Mouse (Mus musculus): Measurements from ENCODE around the gene Rps29.
"Not testable (repeated sequence)": the region's sequence is repeated elsewhere in the genome, so short reads cannot be mapped to it uniquely, and the experiment has no call there.

The Rps29 gene

DNA sequence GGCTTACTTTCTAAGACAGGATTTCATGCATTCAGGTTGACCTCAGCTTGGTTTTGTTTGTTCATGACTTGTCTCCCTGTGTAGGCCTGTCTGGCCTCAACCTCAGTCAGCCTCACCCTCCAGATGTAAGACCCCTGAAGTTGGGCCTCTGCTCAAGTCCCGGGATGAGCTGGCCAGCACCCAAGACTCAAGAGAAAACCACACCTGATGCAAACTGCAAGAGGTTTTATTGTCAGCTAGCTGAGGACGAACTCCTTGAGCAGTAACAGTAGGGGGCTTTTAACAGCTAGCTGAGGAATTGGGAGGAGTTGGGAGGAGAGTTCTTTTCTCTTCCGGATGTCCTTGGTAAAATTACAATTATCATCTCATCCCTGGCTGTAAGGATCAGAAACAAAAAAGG, 18.5 kb upstream of the Rps29 start:
- DNase-seq = no peak

DNA sequence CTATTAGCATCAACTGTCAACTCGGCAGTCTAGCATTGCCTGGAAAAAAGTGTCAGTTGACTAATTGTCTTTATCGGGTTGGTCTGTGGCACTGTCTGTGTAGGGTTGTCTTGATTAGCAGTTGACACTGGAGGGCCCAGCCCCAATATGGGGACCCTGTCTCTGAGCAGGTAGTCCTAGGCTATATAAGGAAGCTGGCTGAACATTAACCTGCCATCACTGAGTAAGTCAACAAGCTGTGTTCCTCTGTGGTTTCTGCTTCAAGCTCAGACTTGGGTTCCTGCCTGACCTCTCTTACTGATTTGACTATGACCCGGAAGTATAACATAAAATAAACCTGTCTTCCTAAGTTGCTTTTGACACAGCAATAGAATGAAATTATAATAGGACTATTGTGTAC, 17.0 kb upstream of the Rps29 start:
- DNase-seq = no peak

DNA sequence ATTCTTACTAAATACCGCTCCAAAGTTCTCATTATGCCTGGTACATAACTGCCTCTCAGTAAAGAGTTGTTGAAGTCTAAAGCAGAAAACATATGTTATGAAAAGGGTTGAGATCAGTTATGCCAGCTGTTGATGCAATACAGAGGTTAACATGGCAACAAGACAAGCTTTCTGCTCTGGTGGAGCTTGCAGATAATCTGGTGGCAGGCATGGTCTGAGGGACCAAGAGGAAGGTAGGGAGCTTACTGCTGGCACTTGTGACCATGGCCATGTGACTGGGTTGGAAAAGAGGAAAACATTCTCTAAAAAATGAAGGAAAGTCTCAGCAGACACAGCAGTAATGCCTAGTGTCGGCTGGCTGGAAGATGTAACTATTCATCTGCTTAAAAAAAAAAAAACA, 12.3 kb upstream of the Rps29 start:
- DNase-seq = no peak

DNA sequence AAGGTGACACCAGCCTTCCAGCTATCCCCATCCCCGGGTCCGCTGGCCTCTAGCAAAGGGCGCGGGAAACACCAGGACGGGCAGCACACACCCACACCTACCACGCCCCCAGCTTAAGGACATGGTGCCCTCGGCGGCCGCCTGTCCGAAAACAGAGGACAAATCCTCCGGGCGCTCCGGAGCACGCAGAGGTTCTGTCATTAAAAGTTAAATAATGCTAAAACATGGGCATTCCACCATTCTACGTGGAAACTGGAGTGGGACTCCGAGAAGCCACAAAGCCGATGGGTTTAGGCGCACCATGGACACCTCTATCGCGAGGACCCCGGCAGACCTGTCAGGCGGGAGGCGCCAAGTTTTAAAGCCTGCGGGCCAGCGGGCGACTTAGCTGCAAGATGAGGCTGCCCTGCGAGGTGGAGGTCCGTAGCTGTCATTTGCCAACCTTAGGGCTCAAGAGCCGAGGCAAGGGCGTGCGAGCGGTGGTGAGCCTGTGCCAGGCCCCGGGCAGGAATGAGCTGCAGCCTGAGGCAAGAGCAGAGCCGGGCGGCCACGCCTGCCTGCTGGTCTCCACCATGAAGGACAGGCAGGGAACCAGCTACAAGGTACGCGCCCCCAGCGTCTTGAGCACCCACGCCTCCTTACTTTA, 9.6 kb upstream of the Rps29 start, which contains the start of gene Lrr1:
Gene Lrr1, plus strand, starts transcription at position 354 of the 646 bp plus-strand sequence.
- DNase-seq = peak; percentile 89

DNA sequence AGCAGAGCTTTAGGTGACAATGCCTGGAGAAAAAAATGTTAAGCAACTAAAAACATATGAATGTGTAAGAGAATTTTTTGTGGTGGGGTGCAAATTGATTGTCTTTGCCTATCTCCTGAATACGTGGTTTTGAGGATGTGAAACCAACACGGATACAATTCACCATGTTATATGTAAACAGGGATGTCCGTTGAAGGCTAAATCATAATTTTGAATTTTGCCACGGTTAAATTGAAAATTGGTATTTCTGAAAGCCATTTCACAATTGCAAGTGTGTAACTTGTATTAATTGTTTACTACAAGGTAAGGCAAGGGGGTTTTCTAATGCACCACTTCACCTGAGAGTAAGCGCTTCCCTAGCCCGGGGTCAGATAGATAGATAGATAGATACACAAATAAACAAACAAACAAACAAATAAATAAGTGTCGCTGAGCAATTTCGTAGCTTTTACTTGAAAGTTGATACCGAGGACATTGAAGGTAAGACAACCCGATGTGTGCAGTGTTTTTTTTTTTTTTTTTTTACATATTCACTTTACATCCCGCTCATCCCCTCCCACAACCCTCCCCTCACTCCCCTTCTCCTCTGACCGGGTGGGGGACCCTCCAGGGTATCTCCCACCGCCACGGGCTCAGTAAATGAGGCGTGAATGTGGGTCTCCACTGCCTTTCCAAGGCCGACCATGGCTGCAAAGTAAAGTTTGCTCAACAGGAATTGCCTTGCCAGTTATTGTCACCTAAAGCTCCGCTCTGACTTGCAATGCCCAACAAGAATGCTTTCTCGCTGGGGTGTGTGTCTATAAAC, 8.9 kb upstream of the Rps29 start:
- DNase-seq = no peak

DNA sequence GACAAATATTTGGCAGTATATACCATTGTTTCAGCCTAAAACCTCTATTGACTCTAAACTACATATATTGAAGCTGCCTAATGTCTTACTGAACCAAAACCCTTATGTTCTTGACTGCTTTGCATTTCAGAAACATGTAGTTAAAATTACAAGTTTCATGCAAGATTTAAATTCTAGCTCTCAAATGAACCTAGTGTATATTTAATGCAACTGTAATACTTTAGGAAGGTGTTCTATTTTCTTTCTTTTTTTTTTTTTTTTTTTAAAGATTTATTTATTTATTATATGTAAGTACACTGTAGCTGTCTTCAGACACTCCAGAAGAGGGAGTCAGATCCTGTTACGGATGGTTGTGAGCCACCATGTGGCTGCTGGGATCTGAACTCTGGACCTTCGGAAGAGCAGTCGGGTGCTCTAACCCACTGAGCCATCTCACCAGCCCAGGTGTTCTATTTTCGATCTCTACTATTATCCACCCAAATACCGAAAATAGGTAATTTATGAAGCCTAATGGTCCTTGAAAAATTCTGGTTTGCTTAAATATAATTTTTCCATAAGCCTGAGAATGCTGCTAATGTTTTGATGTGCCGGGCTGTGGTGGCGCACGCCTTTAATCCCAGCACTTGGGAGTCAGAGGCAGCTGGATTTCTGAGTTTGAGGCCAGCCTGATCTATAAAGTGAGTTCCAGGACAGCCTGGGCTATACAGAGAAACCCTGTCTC, 8.0 kb upstream of the Rps29 start:
- not testable (repeated sequence) for DNase-seq

DNA sequence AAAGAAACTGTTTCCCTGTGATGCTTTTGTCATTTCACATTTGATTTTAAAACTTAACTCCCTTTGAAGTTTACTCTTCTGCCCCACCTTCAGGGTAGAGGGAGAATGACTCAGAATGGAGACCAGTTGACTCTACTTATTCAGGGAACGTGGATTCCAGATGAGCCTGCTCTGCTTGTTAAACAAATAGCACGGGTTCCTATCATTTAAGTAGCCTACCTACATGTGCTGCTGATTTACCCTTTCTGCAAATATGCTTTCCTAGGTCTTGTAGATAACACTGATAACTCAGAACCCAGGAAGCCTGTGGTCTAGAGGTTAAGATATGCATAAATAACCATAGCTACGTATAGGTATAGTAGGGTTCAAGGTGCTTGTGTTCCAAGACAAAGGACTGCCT, 5.9 kb upstream of the Rps29 start:
- no peak for DNase-seq

DNA sequence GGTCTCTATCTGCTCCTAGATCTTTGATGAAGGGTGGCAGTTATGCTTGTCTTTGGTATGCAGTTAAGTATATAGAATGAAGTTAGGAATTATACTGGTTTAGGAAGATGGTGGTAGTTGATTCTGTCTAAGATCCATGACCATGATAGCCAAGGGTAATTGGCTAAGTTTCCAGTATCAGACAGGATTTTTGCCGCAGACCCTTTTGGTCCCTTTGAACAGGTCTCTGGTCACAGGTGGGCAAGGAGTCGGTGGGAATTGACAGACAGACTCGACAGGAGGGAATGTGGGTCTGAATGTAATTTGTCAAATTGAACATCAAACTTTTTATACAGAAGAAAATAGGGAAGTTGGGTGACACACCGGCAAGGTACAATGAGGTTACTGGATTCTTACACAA, 4.6 kb upstream of the Rps29 start:
- DNase-seq = not testable (repeated sequence)

DNA sequence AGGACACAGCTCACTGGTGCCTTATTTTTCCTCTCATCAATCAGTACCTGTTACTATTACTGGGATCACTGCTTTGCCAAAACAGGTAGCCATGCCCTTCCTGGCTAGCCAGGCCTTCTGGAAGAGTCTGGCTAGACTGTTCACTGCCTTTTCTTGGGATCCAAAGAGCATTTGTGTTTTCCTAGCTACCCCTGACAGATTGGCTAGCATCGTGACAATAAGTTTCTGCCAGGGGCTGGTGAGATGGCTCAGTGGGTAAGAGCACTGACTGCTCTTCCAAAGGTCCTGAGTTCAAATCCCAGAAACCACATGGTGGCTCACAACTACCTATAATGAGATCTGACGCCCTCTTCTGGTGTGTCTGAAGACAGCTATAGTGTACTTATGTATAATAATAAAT, 1.7 kb upstream of the Rps29 start:
- DNase-seq = not testable (repeated sequence)

DNA sequence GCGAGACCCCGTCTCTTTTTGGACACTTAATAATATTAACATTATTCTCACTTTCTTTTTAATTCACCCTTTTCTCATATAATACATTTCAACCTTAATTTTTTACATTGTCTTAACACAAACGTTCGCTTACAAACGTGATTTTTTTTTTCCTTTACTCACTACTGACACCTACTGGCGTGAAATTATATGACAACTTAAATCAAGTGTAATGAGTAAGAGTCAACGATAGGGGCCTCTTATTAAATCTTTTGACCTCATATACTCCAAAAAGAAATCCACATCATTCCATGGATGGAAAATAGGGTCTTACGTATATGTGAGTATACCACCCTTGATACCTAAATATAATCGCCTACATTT, 573 bp upstream of the Rps29 start:
- DNase-seq = no peak

DNA sequence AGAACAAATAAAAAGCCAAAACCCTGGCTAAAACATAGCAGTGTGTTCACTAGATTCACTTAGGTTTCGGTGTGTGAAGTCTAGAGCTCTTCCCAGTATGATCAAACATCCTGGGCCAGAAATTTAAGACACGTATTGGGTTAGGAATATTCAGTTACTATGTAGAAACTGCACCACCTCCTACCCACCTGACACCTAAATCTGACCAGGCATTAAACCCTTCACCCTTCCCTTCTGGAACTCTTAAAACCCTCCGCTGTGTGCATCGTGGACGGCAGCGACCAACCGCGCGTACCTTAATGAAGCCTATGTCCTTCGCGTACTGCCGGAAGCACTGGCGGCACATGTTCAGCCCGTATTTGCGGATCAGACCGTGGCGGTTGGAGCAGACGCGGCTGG, 621 bp downstream of the Rps29 start:
- DNase-seq = no peak

DNA sequence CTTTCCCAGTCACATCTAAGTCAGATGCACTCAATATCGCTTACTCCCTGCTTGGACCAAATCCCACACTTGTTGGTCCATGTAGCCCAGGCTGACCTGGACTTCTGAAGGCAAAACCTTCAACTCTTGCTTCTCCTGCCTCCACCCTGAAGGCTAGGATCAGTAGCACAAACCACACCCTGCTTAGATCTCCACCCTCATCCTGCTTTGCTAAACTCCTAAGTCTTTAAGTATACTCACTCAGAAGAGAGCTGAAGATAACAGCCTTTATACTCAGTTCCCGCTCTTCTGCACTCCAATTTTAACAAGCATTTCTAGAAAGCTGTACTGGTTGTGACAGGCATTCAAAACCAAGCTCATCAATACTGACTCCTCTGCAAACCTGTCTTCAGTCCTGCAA, 1.9 kb downstream of the Rps29 start:
- peak; percentile 47 for DNase-seq

DNA sequence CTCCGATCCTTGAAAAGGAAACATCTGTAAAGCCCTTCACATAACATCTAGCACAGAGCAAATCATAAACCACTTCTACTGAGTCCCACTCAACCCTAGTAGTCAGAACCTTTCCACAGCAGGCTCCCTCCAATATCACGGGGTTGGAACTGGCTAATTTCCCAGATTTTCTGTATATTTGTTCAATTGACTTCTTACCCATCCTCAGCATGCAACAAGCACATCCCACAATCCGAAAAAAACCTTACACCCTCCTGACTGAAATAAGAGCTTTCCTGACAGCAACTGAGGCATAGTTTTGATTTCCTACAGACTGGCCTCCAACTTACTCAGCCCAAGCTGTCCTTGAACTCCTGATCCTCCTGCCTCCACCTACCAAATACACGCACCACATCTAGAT, 2.5 kb downstream of the Rps29 start:
- DNase-seq = no peak

DNA sequence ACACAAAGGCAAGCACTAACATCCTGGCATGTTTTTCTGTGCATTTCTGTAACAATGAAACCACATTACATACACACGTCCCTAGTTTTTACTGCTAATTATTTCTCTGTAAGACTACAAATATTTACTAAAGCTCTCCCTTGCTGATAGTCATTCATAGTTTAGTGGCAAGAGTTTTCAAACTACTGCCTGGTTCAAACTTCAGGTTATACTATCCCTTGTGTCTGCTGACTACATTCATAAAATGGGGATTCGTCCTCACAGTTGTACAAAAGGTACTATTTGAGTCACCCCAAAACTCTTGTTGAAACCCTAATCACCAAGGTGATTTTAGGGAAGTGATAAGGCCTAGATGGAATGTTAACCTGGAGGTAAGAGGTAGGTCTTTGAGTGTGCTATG, 3.1 kb downstream of the Rps29 start:
- DNase-seq = no peak

DNA sequence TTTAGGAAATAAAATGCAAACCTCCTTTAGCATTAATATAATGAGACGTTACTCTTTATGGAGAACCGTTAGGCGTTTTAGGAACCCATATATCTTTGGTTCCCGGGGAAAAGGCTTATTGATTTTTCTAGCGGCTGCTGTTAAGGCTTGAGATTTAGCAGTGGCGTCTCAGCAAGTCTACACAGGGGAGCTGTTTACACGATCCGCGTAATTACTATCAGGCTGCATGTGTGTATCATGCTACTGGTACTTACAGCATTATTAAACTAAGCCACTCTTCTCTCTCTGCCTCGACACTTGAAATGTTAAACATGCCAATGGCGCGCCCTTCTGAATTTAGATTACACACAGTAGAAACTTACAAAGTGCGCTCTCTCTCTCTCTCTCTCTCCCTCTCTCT, 8.9 kb downstream of the Rps29 start:
- DNase-seq = no peak

DNA sequence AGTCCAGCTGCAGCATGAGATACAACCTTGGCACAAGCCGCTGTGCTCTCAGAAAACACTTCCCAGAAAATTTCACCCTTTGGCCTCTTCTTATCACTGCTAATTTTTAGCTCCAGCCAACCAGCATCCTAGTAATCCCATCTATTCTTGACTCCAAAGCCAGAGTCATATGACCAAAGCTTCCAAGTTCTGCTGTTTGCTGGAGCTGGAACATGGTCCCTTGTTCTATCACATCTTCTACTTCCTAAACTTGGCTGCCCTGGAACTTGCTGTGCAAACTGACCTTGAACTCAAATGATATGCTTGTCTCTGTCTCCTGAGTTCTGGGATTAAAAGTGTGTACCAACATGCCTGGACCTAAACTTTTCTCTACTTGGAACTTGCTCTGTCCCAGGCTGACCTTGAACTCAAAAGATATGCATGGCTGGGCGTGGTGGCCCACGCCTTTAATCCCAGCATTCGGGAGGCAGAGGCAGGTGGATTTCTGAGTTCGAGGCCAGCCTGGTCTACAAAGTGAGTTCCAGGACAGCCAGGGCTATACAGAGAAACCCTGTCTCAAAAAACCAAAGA, 11.7 kb downstream of the Rps29 start:
- no peak for DNase-seq

DNA sequence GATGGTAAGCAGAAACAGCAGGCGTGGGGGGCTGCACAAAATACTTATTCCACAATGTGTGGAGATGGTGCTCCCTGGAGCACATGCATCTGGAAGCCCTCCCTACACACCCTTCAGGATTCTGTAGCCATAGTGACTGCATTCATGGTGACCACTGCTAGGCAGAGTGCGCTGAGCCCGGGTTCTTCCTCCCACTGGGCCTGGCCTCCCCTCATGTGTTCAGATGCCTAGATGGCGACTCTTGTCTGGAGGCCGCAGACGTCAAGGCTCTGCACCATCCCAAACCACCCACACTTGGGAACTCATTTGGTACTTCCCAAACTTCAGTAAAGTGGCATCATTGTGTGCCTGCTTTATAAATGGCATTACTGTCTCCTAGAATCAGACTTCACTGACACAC, 15.5 kb downstream of the Rps29 start:
- DNase-seq = no peak

DNA sequence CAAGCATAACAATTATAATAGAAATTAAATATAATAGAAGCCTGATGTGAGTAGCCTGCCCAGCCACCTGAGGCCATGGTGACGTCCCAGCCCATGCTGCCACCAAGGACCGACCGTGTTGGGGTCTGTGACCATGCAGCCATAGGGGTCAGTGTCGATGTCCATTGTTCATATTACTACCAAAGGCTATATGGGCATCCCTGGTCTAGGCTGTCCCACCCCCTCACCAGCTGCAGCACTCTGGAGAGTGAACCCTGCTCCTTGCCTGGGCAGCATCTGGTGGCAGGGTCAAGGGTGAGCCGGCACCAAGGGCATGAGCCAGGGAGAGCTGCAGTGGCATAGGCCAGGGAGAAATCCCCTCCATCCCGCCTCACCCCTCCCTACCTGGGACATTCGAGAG, 19.1 kb downstream of the Rps29 start:
- DNase-seq = no peak

DNA sequence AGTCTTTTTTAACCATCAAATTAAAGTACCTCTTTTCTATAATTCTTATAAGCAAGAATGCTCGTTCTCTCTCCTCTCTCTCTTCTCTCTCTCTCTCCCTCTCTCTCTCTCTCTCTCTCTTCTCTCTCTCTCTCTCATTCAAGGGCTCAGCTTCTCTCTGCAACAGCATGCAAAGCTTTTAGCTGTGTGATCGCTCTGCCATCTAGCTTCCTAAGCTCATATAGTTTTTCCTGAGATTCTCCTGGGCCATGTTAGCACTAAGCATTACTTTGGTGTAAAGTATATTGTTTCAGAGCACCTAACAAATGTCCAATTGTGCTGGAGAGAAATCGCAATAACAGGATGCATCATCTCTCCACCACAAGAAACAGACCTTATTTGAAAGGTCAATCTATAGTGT, 19.8 kb downstream of the Rps29 start:
- no peak for DNase-seq

DNA sequence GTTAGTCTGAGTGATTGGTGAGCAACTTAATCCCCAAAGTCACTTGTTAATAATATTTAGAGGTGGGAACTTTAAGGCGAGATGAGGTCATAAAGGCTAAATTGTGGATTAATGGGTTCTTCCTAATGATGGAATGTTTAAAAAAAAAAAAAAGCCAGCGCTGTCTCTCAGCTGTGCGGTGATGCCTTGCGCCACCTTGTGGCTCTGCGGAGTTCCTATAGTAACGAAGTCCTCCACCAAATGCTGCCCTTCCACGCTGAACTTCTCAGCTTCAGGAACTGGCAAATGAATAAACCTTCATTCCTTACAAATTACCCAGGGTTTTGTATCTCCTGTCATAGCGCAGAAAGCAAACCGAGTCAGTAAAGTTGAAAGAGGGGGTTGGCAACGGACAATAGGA, 27.0 kb downstream of the Rps29 start:
- DNase-seq = peak; percentile 41

DNA sequence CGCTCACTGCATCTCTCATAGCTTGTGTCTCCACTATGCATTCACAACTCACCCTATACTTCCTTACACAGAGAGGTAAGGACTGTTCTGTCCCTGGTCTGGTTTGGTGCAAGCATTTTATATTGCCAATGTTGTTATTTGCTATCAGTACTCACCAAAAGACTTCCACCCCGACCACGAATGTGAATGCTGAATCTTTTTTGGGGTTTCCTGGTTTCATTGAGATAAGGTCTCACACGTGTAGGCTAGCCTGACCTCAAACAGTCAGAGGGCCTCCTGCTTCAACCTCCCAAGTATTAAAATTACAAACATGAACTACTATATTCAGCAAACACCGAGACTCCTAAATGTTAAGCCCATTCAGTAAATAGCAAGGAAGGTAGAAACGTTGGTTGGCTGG, 27.7 kb downstream of the Rps29 start:
- DNase-seq = no peak

DNA sequence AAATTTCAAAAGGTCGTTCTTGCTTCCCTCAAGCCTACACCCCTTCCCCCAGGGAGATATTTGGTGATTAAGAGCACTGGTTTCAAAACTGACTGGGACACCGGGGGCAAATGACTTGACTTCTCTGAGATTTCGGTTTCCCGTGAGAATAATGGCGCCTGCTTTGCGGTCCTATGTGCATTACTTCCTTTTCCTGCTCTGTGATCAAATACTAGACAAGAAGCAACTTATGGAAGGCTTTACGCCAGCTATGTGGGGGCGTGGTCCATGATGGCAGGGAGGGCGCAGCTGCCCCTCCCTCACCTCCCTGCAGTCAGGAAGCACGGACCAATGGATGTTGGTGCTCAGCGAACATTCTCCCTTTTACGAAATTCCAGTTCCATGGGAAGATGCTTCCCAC, 28.5 kb downstream of the Rps29 start:
- DNase-seq = no peak

DNA sequence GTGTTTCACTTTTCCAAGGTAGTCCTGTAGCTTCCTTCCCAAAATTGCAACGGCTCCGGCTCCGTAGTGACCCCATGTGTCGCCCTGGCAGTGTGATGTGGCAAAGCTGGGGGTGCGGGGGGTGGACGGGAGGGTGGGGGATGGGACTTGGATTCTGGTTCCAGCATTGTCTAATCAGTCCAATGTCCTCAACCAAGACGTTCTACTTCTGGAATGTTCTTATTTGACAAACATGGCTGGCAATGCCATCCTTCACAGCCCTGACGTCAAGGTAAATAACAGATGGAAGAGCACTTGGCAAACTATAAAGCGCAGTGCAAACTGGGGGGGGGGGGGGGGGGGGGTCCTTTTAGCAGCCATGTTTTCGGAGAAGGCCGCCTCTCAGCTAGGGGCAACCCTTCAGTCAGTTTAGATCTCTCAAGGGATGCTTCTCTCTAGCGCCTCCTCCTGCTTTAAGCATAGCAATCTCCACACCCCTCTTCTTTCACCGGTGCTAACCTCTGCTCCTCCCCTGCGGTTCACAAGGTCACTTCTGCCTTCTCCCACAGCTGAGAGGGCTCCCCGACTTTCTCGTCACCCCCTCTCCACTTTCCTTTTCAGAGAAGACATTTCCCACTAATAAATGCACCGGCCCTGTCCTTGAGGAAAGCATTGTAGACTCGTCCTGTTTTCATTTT, 29.2 kb downstream of the Rps29 start:
- DNase-seq = no peak
